Mouse (Mus musculus) CH12.LX (cell line): ENCODE data around the gene Map2k1. TPM values are rescaled to one million over a fixed set of nuclear protein-coding genes. Genes with fewer than 3 reads are reported as not detected.
"Not testable (repeated sequence)": the region's sequence is repeated elsewhere in the genome, so short reads cannot be mapped to it uniquely, and the experiment has no call there.

Source experiments
- DNase-seq: peaks from one replicate; pipeline ENCODE4 v3.0.0-alpha.2; 2013; ENCODE audit errors: extremely low read depth
- H3K27ac ChIP-seq: 2 replicates; pipeline ENCODE4 v1.5.1; 2012; ENCODE audit warnings: low read depth, mild to moderate bottlenecking, control low read depth, moderate library complexity; ENCODE audit not compliant: insufficient read depth
- H3K27me3 ChIP-seq: replicated peaks from 2 replicates; pipeline ENCODE3; 2012; ENCODE audit warnings: inconsistent platforms
- H3K36me3 ChIP-seq, 2 experiments: replicated peaks in 1 of 2; 2 replicates each; pipeline versions ENCODE3 to v1.6.1; 2012; ENCODE audit warnings: inconsistent platforms in 1 of 2, low read length in 1 of 2, mild to moderate bottlenecking in 1 of 2, mixed read lengths in 1 of 2, moderate library complexity in 1 of 2; ENCODE audit not compliant: control insufficient read depth in 1 of 2, insufficient read depth in 1 of 2
- H3K4me1 ChIP-seq, 2 experiments: 2 replicates each; pipeline ENCODE4 v1.6.1; 2012; ENCODE audit warnings: inconsistent platforms in 1 of 2, moderate library complexity in 1 of 2; ENCODE audit not compliant: insufficient read depth in 2 of 2, control insufficient read depth in 1 of 2
- H3K4me2 ChIP-seq: 2 replicates; pipeline ENCODE4 v1.6.1; 2012; ENCODE audit warnings: low read depth, mild to moderate bottlenecking, control low read depth; ENCODE audit not compliant: poor library complexity, insufficient read depth, severe bottlenecking
- H3K4me3 ChIP-seq, 3 experiments: fragments of 150-350 bp in 1 of 3; sonication (generic) in 1 of 3; replicated peaks in 1 of 3; 2 replicates each; pipeline versions ENCODE3 to v1.5.1; 2011 to 2012; ENCODE audit warnings: low read depth in 2 of 3, low read length in 2 of 3, mild to moderate bottlenecking in 2 of 3, moderate library complexity in 2 of 3, control low read depth in 1 of 3, improper control_type of control experiment in 1 of 3, inconsistent platforms in 1 of 3, mixed read lengths in 1 of 3; ENCODE audit not compliant: poor library complexity in 1 of 3
- H3K79me2 ChIP-seq: replicated peaks from 2 replicates; pipeline ENCODE4 v1.6.1; 2012; ENCODE audit warnings: mild to moderate bottlenecking, moderate library complexity; ENCODE audit not compliant: control insufficient read depth, poor library complexity, insufficient read depth, severe bottlenecking; ENCODE audit errors: extremely low read depth
- H3K9ac ChIP-seq: 2 replicates; pipeline ENCODE4 v1.6.1; 2012; ENCODE audit warnings: low read depth, mild to moderate bottlenecking, control low read depth, moderate library complexity; ENCODE audit not compliant: insufficient read depth
- H3K9me3 ChIP-seq: replicated peaks from 2 replicates; pipeline ENCODE3; 2012; ENCODE audit warnings: low read length, inconsistent platforms, mixed read lengths
- BHLHE40 ChIP-seq: IDR thresholded peaks from 2 replicates; pipeline ENCODE4 v1.6.1; 2011; ENCODE audit warnings: mild to moderate bottlenecking, low read depth, low read length, improper control_type of control experiment
- CTCF ChIP-seq, 2 experiments: IDR thresholded peaks in 1 of 2; conservative IDR thresholded peaks in 1 of 2; 2 replicates each; pipeline ENCODE4 v1.5.1; 2011 to 2012; ENCODE audit warnings: low read depth in 2 of 2, low read length in 2 of 2, improper control_type of control experiment in 1 of 2, inconsistent platforms in 1 of 2, mild to moderate bottlenecking in 1 of 2, moderate library complexity in 1 of 2
- GABPA ChIP-seq: IDR thresholded peaks from 2 replicates; pipeline ENCODE4 v1.6.1; 2012; ENCODE audit warnings: low read depth, low read length, improper control_type of control experiment, inconsistent platforms; ENCODE audit not compliant: insufficient replicate concordance
- HCFC1 ChIP-seq: IDR thresholded peaks from 2 replicates; pipeline ENCODE4 v1.6.1; 2012; ENCODE audit warnings: low read depth, mild to moderate bottlenecking, inconsistent platforms, low read length, improper control_type of control experiment
- IRF4 ChIP-seq: IDR thresholded peaks from 2 replicates; pipeline ENCODE4 v1.6.1; 2014; ENCODE audit warnings: low read depth, mild to moderate bottlenecking, inconsistent platforms, low read length, improper control_type of control experiment
- MAX ChIP-seq: IDR thresholded peaks from 2 replicates; pipeline ENCODE4 v1.6.1; 2011; ENCODE audit warnings: low read length, improper control_type of control experiment
- MAZ ChIP-seq: IDR thresholded peaks from 2 replicates; pipeline ENCODE4 v1.6.1; 2012; ENCODE audit warnings: low read depth, mild to moderate bottlenecking, inconsistent platforms, low read length, improper control_type of control experiment, moderate library complexity
- MEF2A ChIP-seq: IDR thresholded peaks from 2 replicates; pipeline ENCODE4 v1.6.1; 2014; ENCODE audit warnings: low read depth, mild to moderate bottlenecking, inconsistent platforms, low read length, improper control_type of control experiment, borderline replicate concordance
- NRF1 ChIP-seq: IDR thresholded peaks from 2 replicates; pipeline ENCODE4 v1.6.1; 2014; ENCODE audit warnings: low read depth, mild to moderate bottlenecking, inconsistent platforms, low read length, improper control_type of control experiment, moderate library complexity
- POLR2A ChIP-seq: IDR thresholded peaks from 2 replicates; pipeline ENCODE4 v1.6.1; 2011; ENCODE audit warnings: low read depth, mild to moderate bottlenecking, improper control_type of control experiment, low read length
- RCOR1 ChIP-seq: conservative IDR thresholded peaks from 2 replicates; pipeline ENCODE4 v1.6.1; 2012; ENCODE audit warnings: low read depth, mild to moderate bottlenecking, inconsistent platforms, low read length, improper control_type of control experiment
- SIN3A ChIP-seq: IDR thresholded peaks from 2 replicates; pipeline ENCODE4 v1.6.1; 2012; ENCODE audit warnings: low read length, improper control_type of control experiment, inconsistent platforms
- SMC3 ChIP-seq: IDR thresholded peaks from 2 replicates; pipeline ENCODE4 v1.6.1; 2011; ENCODE audit warnings: low read depth, low read length, improper control_type of control experiment
- TBP ChIP-seq: conservative IDR thresholded peaks from 2 replicates; pipeline ENCODE4 v1.6.1; 2011; ENCODE audit warnings: low read depth, low read length, improper control_type of control experiment
- ZMIZ1 ChIP-seq: IDR thresholded peaks from 2 replicates; pipeline ENCODE4 v1.6.1; 2012; ENCODE audit warnings: low read depth, mild to moderate bottlenecking, inconsistent platforms, low read length, improper control_type of control experiment
- dilution Hi-C: fragments of 300-500 bp; cut with MboI; formaldehyde crosslinking; loops from 2 replicates; pipeline ENCODE4 v1.14.3; 2020; ENCODE audit warnings: low sequenced_read_pairs; ENCODE audit not compliant: extremely low pct_unique_long_range_greater_than_20kb, extremely low pct_ligation_motif_present
- in situ Hi-C: fragments of 300-500 bp; cut with MboI; formaldehyde crosslinking; loops from 3 replicates; pipeline ENCODE4 v1.14.3; 2019; ENCODE audit warnings: low sequenced_read_pairs, low pct_ligation_motif_present, low pct_unique_long_range_greater_than_20kb, mixed read lengths
- polyA plus RNA-seq: library from polyadenylated mRNA; unstranded; fragments of >175 nt; gene quantifications from 2 replicates; pipeline ENCODE4 v1.2.1, GENCODE M21; 2012; ENCODE audit warnings: low read depth; ENCODE audit not compliant: insufficient read length
- total RNA-seq, 2 experiments: library from RNA; depleted of rRNA; stranded (reverse); fragments of 300-350 nt in 1 of 2; fragments of >200 nt in 1 of 2; gene quantifications; 2 replicates each; pipeline ENCODE4 v1.2.3; 2012 to 2014

The Map2k1 gene
- total and polyA plus RNA-seq, 3 experiments, result 56.3 to 122 (median 74.0) TPM

DNA sequence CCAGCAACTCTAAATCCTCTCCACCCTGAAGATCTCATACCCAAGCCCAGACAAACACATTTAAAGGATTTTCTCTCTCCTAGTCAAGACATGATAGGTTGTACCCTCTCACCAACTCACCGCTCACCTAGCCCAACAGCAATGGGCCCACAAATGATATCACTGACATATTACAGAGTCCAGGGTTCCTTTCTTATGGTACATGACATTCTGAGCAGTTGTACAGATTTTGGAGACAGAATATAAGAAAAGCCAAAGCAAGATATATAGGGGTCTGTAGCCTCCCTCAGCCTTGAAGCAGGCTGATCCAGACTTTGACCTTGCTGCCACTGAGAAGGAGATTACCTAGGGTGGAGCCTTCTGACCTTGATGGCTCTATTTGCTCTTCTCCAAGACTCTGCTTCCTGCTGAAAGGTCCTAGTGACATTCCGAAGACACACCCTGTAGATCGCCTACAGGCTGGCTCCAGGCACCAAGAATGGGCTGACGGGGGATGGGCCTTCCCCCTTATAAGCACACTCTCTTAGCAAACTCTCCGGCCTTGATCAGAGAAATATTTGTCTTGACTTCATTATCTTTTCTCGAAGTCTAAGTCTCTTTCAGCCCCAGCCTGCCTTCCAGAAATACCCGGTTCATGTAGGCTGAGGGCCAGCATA lies 54.5 kb downstream of the Map2k1 start:
- H3K36me3 ChIP-seq, result peaks cover 6 to 84% of the 10 kb centered on the region in 2 experiments
- H3K4me3 ChIP-seq, H3K4me1 ChIP-seq, DNase-seq, H3K27ac ChIP-seq, H3K4me2 ChIP-seq, H3K79me2 ChIP-seq, H3K27me3 ChIP-seq, dilution Hi-C loops, H3K9ac ChIP-seq, H3K9me3 ChIP-seq: not testable (repeated sequence)
- in situ Hi-C loops, result loop anchor here (10.0 kb wide), 1 partner anchor 56 kb away; the partner anchor contains the start of gene Map2k1

DNA sequence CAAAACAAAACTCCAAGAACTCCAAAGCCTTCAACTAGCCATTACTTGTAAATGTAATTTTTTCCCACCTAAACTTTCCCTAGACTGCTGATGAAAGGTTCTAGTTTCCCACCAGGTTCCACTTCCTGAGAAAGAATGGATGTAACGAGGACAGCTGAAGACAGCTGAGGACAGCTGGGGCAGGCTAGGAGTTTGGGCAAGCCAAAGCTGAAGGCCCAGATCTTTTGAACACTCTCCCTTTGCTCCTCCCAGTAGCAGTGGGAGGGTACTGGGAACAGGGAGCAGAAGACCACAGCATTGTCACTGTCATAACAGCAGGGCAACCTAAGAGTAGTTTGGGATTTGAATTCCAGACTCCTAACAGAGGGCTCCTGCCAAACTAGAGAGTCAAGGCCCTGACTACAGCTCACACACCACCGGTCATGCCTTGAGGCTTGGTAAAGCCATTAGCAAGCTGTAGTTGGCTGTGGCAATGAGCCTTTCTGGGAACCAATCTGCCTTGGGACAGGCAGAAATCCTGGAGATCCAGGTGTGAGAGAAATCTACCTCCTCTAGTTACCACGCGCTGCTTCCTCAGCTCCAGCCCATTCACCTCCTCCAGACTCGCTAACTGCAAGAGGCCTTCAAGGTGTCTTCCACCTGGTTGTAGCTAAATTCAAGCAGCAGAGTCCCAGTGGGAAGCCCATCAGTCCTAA lies 55.2 kb downstream of the Map2k1 start:
- no peak for TF ChIP-seq GABPA
- no peak for TF ChIP-seq MAZ
- no peak for TF ChIP-seq RCOR1
- TF ChIP-seq HCFC1, result no peak
- TF ChIP-seq MEF2A, result no peak
- TF ChIP-seq IRF4, result no peak
- TF ChIP-seq MAX, result no peak
- no peak for TF ChIP-seq POLR2A
- no peak for TF ChIP-seq SIN3A
- no peak for TF ChIP-seq CTCF (conservative IDR thresholded peaks at IDR 0.05 in 1 of 2, IDR thresholded peaks at IDR 0.05 in 1 of 2; ENCODE audit: low read depth in 2 of 2, low read length in 2 of 2)
- TF ChIP-seq ZMIZ1, result no peak
- TF ChIP-seq SMC3, result no peak
- TF ChIP-seq BHLHE40, result no peak
- no peak for TF ChIP-seq TBP
- no peak for TF ChIP-seq NRF1
- no peak for DNase-seq
- H3K9ac ChIP-seq, result no peak overlapping the region
- no peak overlapping the region for H3K4me3 ChIP-seq
- no peaks in the 10 kb centered on the region for H3K9me3 ChIP-seq
- no peak overlapping the region for H3K27ac ChIP-seq
- H3K79me2 ChIP-seq, result no peaks in the 10 kb centered on the region
- H3K4me1 ChIP-seq, result peaks cover 0 to 6% of the 10 kb centered on the region in 2 experiments; a peak in 2 of 4 replicates
- dilution Hi-C loops (no loop called here), in situ Hi-C loops (loop anchor here (10.0 kb wide), 1 partner anchor 57 kb away; the partner anchor contains the start of gene Map2k1)
- peaks cover 5 to 85% of the 10 kb centered on the region in 2 experiments for H3K36me3 ChIP-seq
- H3K4me2 ChIP-seq, result no peak overlapping the region
- no peaks in the 10 kb centered on the region for H3K27me3 ChIP-seq
